Mouse (Mus musculus) left cerebral cortex, adult 8-10 months (tissue): ENCODE measurements around the gene Stag2. TPM values are rescaled to one million over a fixed set of nuclear protein-coding genes. Genes with fewer than 3 reads are reported as not detected.

Source experiments
- DNase-seq, 2 experiments: peaks; one replicate each; pipeline ENCODE4 v3.0.0; 2022; ENCODE audit warnings: low spot score in 2 of 2
- total RNA-seq, 4 experiments: library from RNA; stranded (reverse); gene quantifications; 2 replicates each; pipeline ENCODE4 v1.2.4; 2022

The Stag2 gene
- total RNA-seq: 10 to 100 TPM; 48.8 to 68.3 (median 59.1) TPM

GRCm38 (mm10) chrX:42148788-42149556 lies at the start of gene Stag2:
Stag2 (plus strand) TSS chrX:42149317.
- peak; percentile 29 to 78 for DNase-seq

- no peak for DNase-seq
Measured at GRCm38 (mm10) chrX:42107137-42107536, 42.0 kb upstream of the Stag2 start.

- no peak for DNase-seq
Measured at GRCm38 (mm10) chrX:42110585-42110984, 38.5 kb upstream of the Stag2 start.

GRCm38 (mm10) chrX:42119442-42120048 lies 29.6 kb upstream of the Stag2 start:
- DNase-seq: no peak

- DNase-seq: no peak
Measured at GRCm38 (mm10) chrX:42124963-42125697, 24.0 kb upstream of the Stag2 start.

GRCm38 (mm10) chrX:42139882-42140281 lies 9.2 kb upstream of the Stag2 start:
- DNase-seq: no peak

- DNase-seq: no peak
Measured at GRCm38 (mm10) chrX:42142620-42143019, 6.5 kb upstream of the Stag2 start.

- DNase-seq: no peak
Measured at GRCm38 (mm10) chrX:42143991-42144390, 5.1 kb upstream of the Stag2 start.

- DNase-seq: peak in 1 of 2 experiments; percentile 5
Measured at GRCm38 (mm10) chrX:42148016-42148451, 1.1 kb upstream of the Stag2 start.

GRCm38 (mm10) chrX:42149557-42150345 lies 634 bp downstream of the Stag2 start:
- DNase-seq: peak; percentile 12 to 19

GRCm38 (mm10) chrX:42150346-42151023 lies 1.4 kb downstream of the Stag2 start:
- peak; percentile 30 to 72 for DNase-seq

- no peak for DNase-seq
Measured at GRCm38 (mm10) chrX:42151024-42151754, 2.1 kb downstream of the Stag2 start.

- DNase-seq: peak; percentile 37 to 78
Measured at GRCm38 (mm10) chrX:42151903-42152369, 2.8 kb downstream of the Stag2 start.

- no peak for DNase-seq
Measured at GRCm38 (mm10) chrX:42153056-42153455, 3.9 kb downstream of the Stag2 start.

GRCm38 (mm10) chrX:42165455-42165854 lies 16.3 kb downstream of the Stag2 start:
- DNase-seq: no peak

GRCm38 (mm10) chrX:42170811-42171210 lies 21.7 kb downstream of the Stag2 start:
- no peak for DNase-seq

GRCm38 (mm10) chrX:42187590-42187989 lies 38.5 kb downstream of the Stag2 start:
- no peak for DNase-seq

GRCm38 (mm10) chrX:42188825-42189426 lies 39.8 kb downstream of the Stag2 start:
- no peak for DNase-seq

- no peak for DNase-seq
Measured at GRCm38 (mm10) chrX:42194608-42195007, 45.5 kb downstream of the Stag2 start.
